Mouse (Mus musculus): ENCODE measurements around the gene Ppm1k. TPM values are rescaled to one million over a fixed set of nuclear protein-coding genes. Genes with fewer than 3 reads are reported as not detected.
"Not testable (repeated sequence)": the region's sequence is repeated elsewhere in the genome, so short reads cannot be mapped to it uniquely, and the experiment has no call there.

The Ppm1k gene
- polyA plus RNA-seq, 1 experiment, result 35.2 TPM

DNA sequence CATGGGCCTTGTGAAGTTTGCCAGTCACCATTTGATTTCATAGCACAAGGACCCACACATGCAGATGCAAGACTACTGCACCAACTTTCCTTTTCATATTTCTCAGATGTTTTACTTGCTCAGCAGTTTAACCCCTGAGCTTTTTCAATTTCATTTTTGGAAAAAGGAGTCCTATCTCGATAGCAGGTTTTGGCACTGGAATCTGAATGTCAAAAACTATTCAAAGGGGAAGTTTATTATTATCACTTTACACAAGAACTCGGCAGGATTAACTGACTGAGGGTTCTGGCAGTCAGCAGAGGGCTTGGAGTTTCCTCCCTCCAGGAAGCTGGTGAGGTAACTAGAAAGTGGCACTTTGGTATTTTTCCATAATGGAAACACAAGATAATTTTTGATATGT is 1.9 kb downstream of the Ppm1k start:
- no peak for DNase-seq (ENCODE audit: extremely low spot score in 1 of 2, low spot score in 1 of 2)

- DNase-seq (ENCODE audit: extremely low spot score in 1 of 2, low spot score in 1 of 2), result no peak
Observed at GRCm38 (mm10) chr6:57532022-57532421, 3.2 kb downstream of the Ppm1k start.

DNA sequence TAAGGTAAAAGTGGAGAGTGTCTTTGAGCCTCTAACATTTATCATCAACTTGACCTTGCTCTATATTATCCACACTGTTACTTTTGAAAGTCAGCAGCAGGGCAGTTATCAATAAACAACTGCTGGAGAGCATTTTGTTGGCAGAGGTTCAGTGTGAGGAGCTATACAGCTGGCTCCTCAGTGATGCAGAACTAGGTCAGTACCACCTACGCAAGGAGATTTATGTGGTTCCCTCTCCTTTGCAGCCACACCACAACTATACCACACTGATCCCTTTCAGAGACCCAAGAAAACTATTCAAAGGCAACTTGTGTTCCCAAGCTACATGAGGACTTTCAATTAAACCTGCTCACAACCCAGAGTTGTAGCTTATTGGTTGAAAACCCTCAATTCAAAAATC is 3.8 kb downstream of the Ppm1k start:
- no peak for DNase-seq (ENCODE audit: extremely low spot score in 1 of 2, low spot score in 1 of 2)

DNA sequence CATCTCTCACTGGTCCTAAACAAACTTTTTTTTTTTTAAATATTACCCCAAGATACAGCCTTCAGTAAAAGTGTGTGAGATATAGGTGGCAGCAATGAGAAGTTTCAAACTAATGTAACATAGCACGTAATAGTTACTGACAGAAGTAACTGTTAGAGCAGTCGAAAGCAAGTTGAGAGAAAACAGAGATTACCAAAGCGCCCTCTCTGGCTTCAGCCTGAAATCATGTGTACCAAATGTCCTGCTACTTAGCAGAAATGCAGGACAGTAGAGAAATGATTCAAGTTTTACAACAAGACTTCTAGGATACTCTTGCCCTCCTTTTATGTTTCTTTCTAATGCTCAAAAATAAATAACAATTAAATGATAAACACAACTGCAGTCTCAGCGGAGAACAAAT is 4.3 kb downstream of the Ppm1k start:
- DNase-seq (ENCODE audit: extremely low spot score in 1 of 2, low spot score in 1 of 2), result no peak

- no peak for DNase-seq (ENCODE audit: extremely low spot score in 1 of 2, low spot score in 1 of 2)
Observed at GRCm38 (mm10) chr6:57529336-57529845, 5.9 kb downstream of the Ppm1k start.

- no peak for DNase-seq (ENCODE audit: extremely low spot score in 1 of 2, low spot score in 1 of 2)
Observed at GRCm38 (mm10) chr6:57526933-57527332, 8.3 kb downstream of the Ppm1k start.

DNA sequence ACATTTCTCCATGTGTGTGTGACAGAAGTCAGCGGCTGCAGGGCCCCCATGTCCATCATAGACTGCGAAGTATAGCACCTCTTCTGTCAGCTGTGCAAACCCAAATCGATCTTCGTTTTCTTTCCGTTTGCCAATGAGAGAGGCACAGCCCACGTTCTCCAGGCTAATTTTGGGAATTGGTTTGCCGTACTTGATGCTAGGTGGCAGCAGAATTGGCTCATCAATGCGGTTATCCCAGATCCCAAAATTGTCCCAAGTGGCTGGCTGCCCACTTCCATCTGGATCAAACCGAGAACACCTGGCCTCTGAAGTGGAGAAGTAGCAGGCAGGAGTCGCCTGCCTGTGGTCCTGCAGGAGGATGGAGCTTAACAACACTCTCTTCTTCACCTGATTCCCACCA is 10.5 kb downstream of the Ppm1k start:
- DNase-seq (ENCODE audit: extremely low spot score in 1 of 2, low spot score in 1 of 2), result peak; percentile 35 to 47

- DNase-seq (ENCODE audit: extremely low spot score in 1 of 2, low spot score in 1 of 2), result no peak
Observed at GRCm38 (mm10) chr6:57520749-57521652, 14.3 kb downstream of the Ppm1k start.

- DNase-seq (ENCODE audit: extremely low spot score in 1 of 2, low spot score in 1 of 2), result no peak
Observed at GRCm38 (mm10) chr6:57514035-57514374, 21.3 kb downstream of the Ppm1k start.

GRCm38 (mm10) chr6:57513351-57514034 is 21.8 kb downstream of the Ppm1k start:
- DNase-seq (ENCODE audit: extremely low spot score in 1 of 2, low spot score in 1 of 2), result no peak

DNA sequence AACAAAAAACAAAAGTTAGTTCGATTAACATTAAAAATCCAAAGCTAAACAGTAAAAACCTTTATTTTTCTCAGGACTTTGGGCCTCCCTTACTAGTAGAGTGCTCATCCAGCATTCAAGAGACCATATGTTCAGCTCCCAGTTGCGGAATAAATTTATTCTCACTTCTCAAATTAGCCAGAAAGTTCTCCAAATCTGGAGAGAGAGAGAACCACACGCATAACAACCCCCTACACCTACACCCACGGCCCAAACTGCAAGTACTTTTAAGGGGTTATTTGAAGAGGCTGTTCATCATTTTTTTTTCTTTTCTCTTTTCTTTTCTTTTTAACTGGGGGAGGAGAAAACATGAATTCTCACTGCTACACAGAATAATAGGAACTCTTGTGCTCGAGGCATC is 23.4 kb downstream of the Ppm1k start:
- peak; percentile 78 to 84 for DNase-seq (ENCODE audit: extremely low spot score in 1 of 2, low spot score in 1 of 2)

DNA sequence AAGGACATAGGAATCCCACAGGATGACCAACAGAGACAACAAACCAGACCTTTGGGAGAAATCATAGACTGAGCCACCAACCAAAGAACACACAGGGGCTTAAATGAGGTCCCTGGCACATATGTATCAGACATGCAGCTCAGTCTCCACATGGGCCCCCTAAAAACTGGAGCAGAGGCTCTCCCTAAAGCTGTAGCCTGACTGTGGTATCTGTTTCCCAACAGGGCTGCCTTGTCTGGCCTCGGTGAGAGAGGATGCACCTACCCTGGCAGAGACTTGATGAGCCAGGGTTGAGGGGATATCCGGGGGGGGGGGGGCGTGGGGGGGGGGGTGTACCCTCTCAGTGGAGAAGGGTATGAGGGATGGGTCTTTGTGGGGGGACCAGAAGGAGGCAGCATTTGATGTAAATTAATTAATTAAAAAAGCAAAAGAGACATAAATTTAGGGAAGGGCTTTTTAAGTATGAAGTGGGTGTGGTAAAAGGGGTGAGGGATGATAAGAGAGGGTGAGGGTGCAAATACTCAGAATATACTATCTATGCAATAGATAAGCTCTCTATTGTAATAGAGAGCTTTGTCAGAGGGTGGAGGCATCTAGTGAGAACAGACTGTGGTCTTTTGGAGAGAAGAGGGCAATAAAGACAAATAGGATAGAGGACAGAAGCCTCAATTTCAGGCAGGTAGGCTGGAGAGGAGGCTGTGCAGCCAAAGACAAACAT is 31.4 kb downstream of the Ppm1k start:
- no peak for DNase-seq (ENCODE audit: extremely low spot score in 1 of 2, low spot score in 1 of 2)

DNA sequence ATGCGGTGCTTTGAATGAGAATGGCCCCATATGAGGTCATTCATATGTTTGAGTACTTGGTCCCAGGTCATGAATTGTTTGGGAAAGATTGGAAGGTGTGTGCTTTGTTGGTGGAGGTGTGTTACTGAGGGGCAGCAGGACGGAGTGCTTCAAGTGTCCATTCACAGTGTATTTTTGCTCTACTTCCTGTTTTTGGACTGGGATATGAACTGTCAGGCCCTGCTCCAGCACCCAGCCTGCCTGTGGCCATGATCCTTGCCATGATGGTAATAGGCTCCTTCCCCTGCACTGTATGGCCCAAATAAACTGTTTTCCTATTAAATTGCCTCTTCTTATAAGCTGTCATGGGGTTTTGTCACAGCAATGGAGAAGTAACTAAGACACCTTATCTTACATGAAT is 36.1 kb downstream of the Ppm1k start:
- DNase-seq (ENCODE audit: extremely low spot score in 1 of 2, low spot score in 1 of 2), result no peak

GRCm38 (mm10) chr6:57468161-57468560 is 67.1 kb downstream of the Ppm1k start:
- DNase-seq (ENCODE audit: extremely low spot score in 1 of 2, low spot score in 1 of 2), result not testable (repeated sequence)

Other genes starting within 250 kb of the Ppm1k start
- not detected in 2 replicates for gene Vmn1r16, start 206.0 kb downstream of the Ppm1k start, polyA plus RNA-seq (2012; rRNA removed)
- gene Vmn1r17, start 171.7 kb downstream of the Ppm1k start, polyA plus RNA-seq (2012; rRNA removed), result not detected in 2 replicates
- gene Vmn1r18, start 139.7 kb downstream of the Ppm1k start, polyA plus RNA-seq (2012; rRNA removed), result not detected in 2 replicates
- gene Vmn1r19, start 131.7 kb downstream of the Ppm1k start, polyA plus RNA-seq (2012; rRNA removed), result not detected in 2 replicates
- not detected in 2 replicates for gene Vmn1r20, start 106.5 kb downstream of the Ppm1k start, polyA plus RNA-seq (2012; rRNA removed)
- 6.8 and 8.1 TPM in 2 replicates for gene Herc6, start 45.5 kb upstream of the Ppm1k start, polyA plus RNA-seq (2012; rRNA removed)
- gene Pyurf, start 156.6 kb upstream of the Ppm1k start, polyA plus RNA-seq (2012; rRNA removed), result 18.4 and 20.3 TPM in 2 replicates
- gene Lancl2, start 167.1 kb upstream of the Ppm1k start, polyA plus RNA-seq (2012; rRNA removed), result 56.1 and 62.8 TPM in 2 replicates

Measured in frontal cortex, adult 2 months (tissue).